Mouse (Mus musculus): ENCODE measurements at regions not wholly inside any gene's neighbourhood (a gene's known extent, or its start where the extent isn't known, plus 50 kb on each side); places are given as distances from the start of the nearest gene placed in this dataset.

GRCm38 (mm10) chr4:87590797-87591196 lies 360.5 kb upstream of the Slc24a2 start:
- TF ChIP-seq POLR2A (IDR thresholded peaks at IDR 0.05; ENCODE audit: borderline replicate concordance, insufficient read depth, low read length) (no peak), CTCF (IDR thresholded peaks at IDR 0.05; ENCODE audit: borderline replicate concordance, insufficient read depth, low read depth, low read length) (no peak)
